In genomic region chr3:58342096-58342495, GRCm38 (mm10) we compare ENCODE assay signal across 33 mouse cellular contexts.
A peak's percentile ranks its signal among the peaks of the same experiment; 100 is the strongest.
DNase-seq lines count a peak whose midpoint lies in the region; ATAC-seq and TF ChIP-seq lines count a peak whose summit lies in the region.
"Had no signal": no experiment of that assay in that cellular context is flagged by ENCODE, and none has a peak within 500 bp of the region (broad histone marks: within the 10 kb centered on the region; RNA-seq: fewer than 3 reads in every experiment).

No protein-coding gene starts in this region.

- H3K36me3 ChIP-seq in intestine, embryonic 15.5 days: no peaks in the 10 kb centered on the region
- H3K36me3 ChIP-seq: forebrain, embryonic 12.5 days; heart, embryonic 10.5 days; heart, embryonic 15.5 days; hindbrain, embryonic 10.5 days; hindbrain, embryonic 15.5 days; limb, embryonic 10.5 days; limb, embryonic 15.5 days; midbrain, embryonic 13.5 days; stomach, embryonic 15.5 days had no signal

- CTCF ChIA-PET in Patski (lab: Charles Lee): no interaction called here

- ATAC-seq in Patski: peak; percentile 47
- ATAC-seq in erythroblast, adult 5-6 weeks (replicated peaks; ENCODE audit: low FRiP score, poor library complexity, severe bottlenecking): no peak
- no peak for ATAC-seq in intestine, embryonic 15.5 days
- ATAC-seq: CD4-positive, CD25-positive, alpha-beta regulatory T cell, adult 4 months; forebrain, postnatal 0 days; inflammation-experienced regulatory T-cells, adult 6 months; midbrain, embryonic 13.5 days had no signal

- no peak overlapping the region for H3K4me2 ChIP-seq in intestine, embryonic 15.5 days (replicated peaks)
- H3K4me2 ChIP-seq: forebrain, embryonic 12.5 days; heart, embryonic 15.5 days; hindbrain, embryonic 15.5 days; limb, embryonic 15.5 days; lung, embryonic 14.5 days; midbrain, embryonic 13.5 days; stomach, embryonic 15.5 days had no signal

- H3K9me3 ChIP-seq in intestine, embryonic 15.5 days: no peaks in the 10 kb centered on the region
- H3K9me3 ChIP-seq: forebrain, embryonic 12.5 days; heart, embryonic 10.5 days; heart, embryonic 15.5 days; hindbrain, embryonic 10.5 days; hindbrain, embryonic 15.5 days; limb, embryonic 10.5 days; limb, embryonic 15.5 days; megakaryocyte, embryonic 14.5 days; midbrain, embryonic 13.5 days; stomach, embryonic 15.5 days had no signal

- in situ Hi-C loops in Patski (cut with MboI; ENCODE audit: low pct_unique_long_range_greater_than_20kb): no loop called here

- 76% methylated on average over 1 of the region's 1 CpGs for WGBS in intestine, embryonic 15.5 days

- TF ChIP-seq CTCF in Patski (IDR thresholded peaks at IDR 0.05): no peak

- H3K4me1 ChIP-seq in intestine, embryonic 15.5 days (replicated peaks): no peaks in the 10 kb centered on the region
- H3K4me1 ChIP-seq: forebrain, embryonic 12.5 days; heart, embryonic 15.5 days; hindbrain, embryonic 10.5 days; hindbrain, embryonic 15.5 days; limb, embryonic 10.5 days; limb, embryonic 15.5 days; megakaryocyte, embryonic 14.5 days; midbrain, embryonic 13.5 days; stomach, embryonic 15.5 days had no signal

- POLR2A ChIA-PET in Patski (lab: Charles Lee): no interaction called here

- no peak overlapping the region for H3K4me3 ChIP-seq in intestine, embryonic 15.5 days (replicated peaks)
- H3K4me3 ChIP-seq: erythroblast, embryonic 14.5 days; forebrain, embryonic 12.5 days; heart, embryonic 10.5 days; heart, embryonic 15.5 days; hindbrain, embryonic 10.5 days; hindbrain, embryonic 15.5 days; limb, embryonic 10.5 days; limb, embryonic 15.5 days; megakaryocyte, embryonic 14.5 days; midbrain, embryonic 13.5 days; stomach, embryonic 15.5 days had no signal

- no peak overlapping the region for H3K27ac ChIP-seq in intestine, embryonic 15.5 days
- H3K27ac ChIP-seq: forebrain, embryonic 12.5 days; heart, embryonic 10.5 days; heart, embryonic 15.5 days; hindbrain, embryonic 10.5 days; hindbrain, embryonic 15.5 days; kidney, postnatal 0 days; limb, embryonic 10.5 days; limb, embryonic 15.5 days; liver, embryonic 14.5 days; midbrain, embryonic 13.5 days; stomach, embryonic 15.5 days had no signal

- H3K9ac ChIP-seq in intestine, embryonic 15.5 days: no peak overlapping the region
- H3K9ac ChIP-seq: forebrain, embryonic 12.5 days; forebrain, postnatal 0 days; heart, embryonic 15.5 days; hindbrain, embryonic 15.5 days; limb, embryonic 15.5 days; liver, embryonic 14.5 days; lung, embryonic 14.5 days; midbrain, embryonic 13.5 days; stomach, embryonic 15.5 days had no signal

- H3K27me3 ChIP-seq in Patski: no peaks in the 10 kb centered on the region
- H3K27me3 ChIP-seq in intestine, embryonic 15.5 days (replicated peaks): no peaks in the 10 kb centered on the region
- H3K27me3 ChIP-seq: forebrain, embryonic 12.5 days; heart, embryonic 15.5 days; hindbrain, embryonic 15.5 days; limb, embryonic 15.5 days; midbrain, embryonic 13.5 days; stomach, embryonic 15.5 days had no signal

- peak; percentile 16 for DNase-seq in gastrocnemius, postnatal 10 days
- DNase-seq in gastrocnemius, adult 8-10 months (ENCODE audit: low spot score in 2 of 2): no peak
- peak; percentile 21 for DNase-seq in heart, postnatal 4 days
- no peak for DNase-seq in heart, adult 8-10 months (ENCODE audit: low spot score)
- peak; percentile 75 for DNase-seq in 3134 (ENCODE audit: extremely low read depth, insufficient read length, low spot score)
- peak; percentile 57 for DNase-seq in Patski (ENCODE audit: low read depth, low spot score)
- DNase-seq: adrenal gland, adult 8-10 months; cerebellum, adult 2 months; cerebellum, postnatal 14 days; forebrain, postnatal 0 days; gastrocnemius, postnatal 36 days; kidney, adult 18-20 months; layer of hippocampus, adult 9-11 months; lung, embryonic 14.5 days; lung, postnatal 4 days; thymus, postnatal 14 days had no signal

Comparison
In these comparisons a context has a peak if more than half of its experiments do, and no peak if none do; other contexts are left out.
1. DNase-seq: peak in gastrocnemius, postnatal 10 days (single experiment), heart, postnatal 4 days (single experiment), 3134 (single experiment) and Patski (single experiment); none in gastrocnemius, adult 8-10 months (0 of 2) and heart, adult 8-10 months (single experiment).